Mouse (Mus musculus) kidney, postnatal 0 days (tissue): ENCODE measurements at regions not wholly inside any gene's neighbourhood (a gene's known extent, or its start where the extent isn't known, plus 50 kb on each side); places are given as distances from the start of the nearest gene placed in this dataset.

ENCODE experiments used
- ATAC-seq: fragments of 200-750 bp; cut with Nextera tagmentation; replicated peaks from 2 replicates; pipeline ENCODE4 v1.8.0; 2017; ENCODE audit warnings: low read depth, moderate number of reproducible peaks, moderate TSS enrichment, moderate library complexity; ENCODE audit not compliant: low FRiP score
- DNase-seq: peaks from one replicate; pipeline ENCODE4 v3.0.0-alpha.2; 2016; ENCODE audit warnings: low spot score
- H3K27ac ChIP-seq: fragments of 300-500 bp; sonication (generic); 2 replicates; pipeline ENCODE4 v1.5.1; 2014; ENCODE audit warnings: mild to moderate bottlenecking
- H3K27me3 ChIP-seq: fragments of 300-500 bp; sonication (generic); 2 replicates; pipeline ENCODE4 v1.6.1; 2014; ENCODE audit warnings: low read length, mixed read lengths; ENCODE audit not compliant: insufficient read depth
- H3K36me3 ChIP-seq: fragments of 300-500 bp; sonication (generic); 2 replicates; pipeline ENCODE4 v1.6.1; 2014; ENCODE audit warnings: low read length, mixed read lengths; ENCODE audit not compliant: insufficient read depth
- H3K4me1 ChIP-seq: fragments of 300-500 bp; sonication (generic); replicated peaks from 2 replicates; pipeline ENCODE4 v1.6.1; 2014; ENCODE audit warnings: antibody characterized with exemption, low read length, mixed read lengths; ENCODE audit not compliant: insufficient read depth
- H3K4me2 ChIP-seq: fragments of 300-500 bp; sonication (generic); 2 replicates; pipeline ENCODE4 v1.6.1; 2014; ENCODE audit warnings: mild to moderate bottlenecking, low read length, moderate library complexity, mixed read lengths
- H3K4me3 ChIP-seq: fragments of 300-500 bp; sonication (generic); replicated peaks from 2 replicates; pipeline ENCODE4 v1.5.1; 2014; ENCODE audit warnings: low read depth, low read length
- H3K9ac ChIP-seq: fragments of 300-500 bp; sonication (generic); 2 replicates; pipeline ENCODE4 v1.6.1; 2014; ENCODE audit warnings: low read depth, low read length
- H3K9me3 ChIP-seq: fragments of 300-500 bp; sonication (generic); replicated peaks from 2 replicates; pipeline ENCODE4 v1.6.1; 2016; ENCODE audit warnings: low read length, inconsistent platforms, mixed read lengths
- CTCF ChIP-seq: IDR thresholded peaks from 2 replicates; pipeline ENCODE4 v1.5.1; 2016; ENCODE audit warnings: antibody characterized with exemption, low read depth, mild to moderate bottlenecking, moderate library complexity
- WGBS: fragments of 180-500 bp; shearing (Covaris S2); extraction: QIAGEN DNeasy Blood & Tissue Kit; methylation state at CpG from one replicate; pipeline ENCODE4 v1.1.7; 2014; 5-methylcytosine and 5-hydroxymethylcytosine counted together

- H3K27me3 ChIP-seq, result no peaks in the 10 kb centered on the region
- H3K9me3 ChIP-seq, result no peaks in the 10 kb centered on the region
- no peak for TF ChIP-seq CTCF
- DNase-seq (no peak), ATAC-seq (no peak)
- 0 out of 2 replicates have a peak, but pooled peaks cover 3% of the 10 kb centered on the region for H3K4me1 ChIP-seq
- WGBS, result 70% methylated on average over 3 of the region's 3 CpGs
- H3K36me3 ChIP-seq, result no peaks in the 10 kb centered on the region
- no peak overlapping the region for H3K27ac ChIP-seq
- no peak overlapping the region for H3K4me3 ChIP-seq
- H3K9ac ChIP-seq, result no peak overlapping the region
- H3K4me2 ChIP-seq, result no peak overlapping the region
These were observed 170.0 kb downstream of the Ktn1 start for GRCm38 (mm10) chr14:47818224-47818623.

GRCm38 (mm10) chr14:47818641-47819040 is 170.4 kb downstream of the Ktn1 start:
- Histone ChIP-seq H3K4me2 (no peak overlapping the region), H3K4me3 (no peak overlapping the region), H3K9me3 (no peaks in the 10 kb centered on the region), H3K4me1 (0 out of 2 replicates have a peak, but pooled peaks cover 5% of the 10 kb centered on the region), H3K27ac (no peak overlapping the region), H3K9ac (no peak overlapping the region), H3K36me3 (no peaks in the 10 kb centered on the region), H3K27me3 (no peaks in the 10 kb centered on the region)
- ATAC-seq, result no peak
- no peak for DNase-seq
- 60% methylated on average over 3 of the region's 3 CpGs for WGBS
- TF ChIP-seq CTCF, result no peak

- DNase-seq (no peak), ATAC-seq (no peak)
- WGBS, result 79% methylated on average over 13 of the region's 13 CpGs
- Histone ChIP-seq H3K27ac (no peak overlapping the region), H3K9ac (no peak overlapping the region), H3K36me3 (no peaks in the 10 kb centered on the region), H3K9me3 (no peaks in the 10 kb centered on the region), H3K27me3 (no peaks in the 10 kb centered on the region), H3K4me2 (no peak overlapping the region), H3K4me1 (0 out of 2 replicates have a peak, but pooled peaks cover 5% of the 10 kb centered on the region), H3K4me3 (no peak overlapping the region)
- TF ChIP-seq CTCF, result no peak
These were observed 172.4 kb downstream of the Ktn1 start for GRCm38 (mm10) chr14:47820571-47821143.

GRCm38 (mm10) chr14:47823182-47823581 is 174.9 kb downstream of the Ktn1 start:
- no peak overlapping the region for H3K4me2 ChIP-seq
- no peaks in the 10 kb centered on the region for H3K36me3 ChIP-seq
- H3K9ac ChIP-seq, result no peak overlapping the region
- no peak for ATAC-seq
- no peaks in the 10 kb centered on the region for H3K9me3 ChIP-seq
- H3K4me1 ChIP-seq, result 0 out of 2 replicates have a peak, but pooled peaks cover 5% of the 10 kb centered on the region
- no peaks in the 10 kb centered on the region for H3K27me3 ChIP-seq
- DNase-seq, result peak; percentile 57
- WGBS, result 25% methylated on average over 9 of the region's 9 CpGs
- H3K27ac ChIP-seq, result peak overlapping the region; percentile 10; the same call in 1 of the 2 replicates
- H3K4me3 ChIP-seq, result no peak overlapping the region
- TF ChIP-seq CTCF, result no peak

- no peak for ATAC-seq
- 47% methylated on average over 8 of the region's 8 CpGs for WGBS
These were observed 175.4 kb downstream of the Ktn1 start for GRCm38 (mm10) chr14:47823696-47824095.

GRCm38 (mm10) chr14:47825446-47825956 is 177.3 kb downstream of the Ktn1 start:
- no peak overlapping the region for H3K9ac ChIP-seq
- H3K4me2 ChIP-seq, result no peak overlapping the region
- no peaks in the 10 kb centered on the region for H3K9me3 ChIP-seq
- no peak overlapping the region for H3K4me3 ChIP-seq
- no peak for TF ChIP-seq CTCF
- H3K36me3 ChIP-seq, result no peaks in the 10 kb centered on the region
- WGBS, result 79% methylated on average over 3 of the region's 3 CpGs
- 0 out of 2 replicates have a peak, but pooled peaks cover 5% of the 10 kb centered on the region for H3K4me1 ChIP-seq
- DNase-seq (no peak), ATAC-seq (no peak; the same call in 1 of the 2 replicates)
- no peak overlapping the region for H3K27ac ChIP-seq
- no peaks in the 10 kb centered on the region for H3K27me3 ChIP-seq

More at GRCm38 (mm10) chr14:47823696-47824095, 175.4 kb downstream of the Ktn1 start:
- no peak overlapping the region for H3K4me3 ChIP-seq
- no peak overlapping the region for H3K9ac ChIP-seq
- no peaks in the 10 kb centered on the region for H3K27me3 ChIP-seq
- H3K4me2 ChIP-seq, result no peak overlapping the region
- 0 out of 2 replicates have a peak, but pooled peaks cover 5% of the 10 kb centered on the region for H3K4me1 ChIP-seq
- peak overlapping the region; percentile 10; the same call in 1 of the 2 replicates for H3K27ac ChIP-seq
- H3K9me3 ChIP-seq, result no peaks in the 10 kb centered on the region
- DNase-seq, result no peak
- H3K36me3 ChIP-seq, result no peaks in the 10 kb centered on the region
- no peak for TF ChIP-seq CTCF

- TF ChIP-seq CTCF, result no peak
- 53% methylated on average over 4 of the region's 4 CpGs for WGBS
These were observed 178.3 kb downstream of the Ktn1 start for GRCm38 (mm10) chr14:47826545-47826944.

More at GRCm38 (mm10) chr14:47826545-47826944, 178.3 kb downstream of the Ktn1 start:
- H3K4me1 ChIP-seq, result 0 out of 2 replicates have a peak, but pooled peaks cover 5% of the 10 kb centered on the region
- H3K36me3 ChIP-seq, result no peaks in the 10 kb centered on the region
- no peaks in the 10 kb centered on the region for H3K9me3 ChIP-seq
- ATAC-seq, result no peak
- H3K9ac ChIP-seq, result no peak overlapping the region
- no peak overlapping the region for H3K27ac ChIP-seq
- DNase-seq, result peak; percentile 40
- H3K4me3 ChIP-seq, result no peak overlapping the region
- no peak overlapping the region for H3K4me2 ChIP-seq
- H3K27me3 ChIP-seq, result no peaks in the 10 kb centered on the region
